Mouse (Mus musculus) large intestine, adult 2 months (tissue): ENCODE data around the gene Hectd4. TPM values are rescaled to one million over a fixed set of nuclear protein-coding genes. Genes with fewer than 3 reads are reported as not detected.
"Not testable (repeated sequence)": the region's sequence is repeated elsewhere in the genome, so short reads cannot be mapped to it uniquely, and the experiment has no call there.

ENCODE experiments used
- DNase-seq: peaks from one replicate; pipeline ENCODE4 v3.0.0-alpha.2; 2012; ENCODE audit warnings: low read depth, low spot score
- WGBS: fragments of 180-500 bp; shearing (Covaris S2); methylation state at CpG from one replicate; pipeline ENCODE4 v1.1.7; 2018; 5-methylcytosine and 5-hydroxymethylcytosine counted together
- polyA plus RNA-seq: library from polyadenylated mRNA; depleted of rRNA; stranded (reverse); fragments of >200 nt; gene quantifications from 2 replicates; pipeline ENCODE4 v1.2.3, GENCODE M21; 2012

The Hectd4 gene
- polyA plus RNA-seq, 1 experiment: 9.5 TPM

DNA sequence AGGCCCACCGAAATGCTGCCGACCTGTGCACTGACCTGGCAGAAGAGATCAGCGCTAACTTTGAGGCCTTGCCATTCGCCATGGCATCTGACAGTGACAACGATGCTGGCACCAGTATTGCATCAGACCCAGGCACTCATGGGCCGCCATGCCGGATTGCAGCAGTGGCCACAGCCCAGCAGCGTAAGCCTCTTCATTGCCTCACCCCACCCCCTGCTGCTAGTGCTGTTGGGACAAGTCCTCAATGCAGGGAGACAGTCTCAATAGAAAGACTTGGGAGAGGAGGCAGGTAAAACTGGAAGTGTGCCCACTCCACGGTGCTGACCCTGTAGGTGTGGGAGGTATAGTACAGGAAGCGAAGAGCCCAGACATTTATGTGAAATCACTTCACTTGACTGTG lies 111.7 kb downstream of the Hectd4 start:
- 95% methylated on average over 10 of the region's 10 CpGs for WGBS
- no peak for DNase-seq

- WGBS: 75% methylated on average over 9 of the region's 9 CpGs
- DNase-seq: no peak
Measured at GRCm38 (mm10) chr5:121333976-121334375, 114.0 kb downstream of the Hectd4 start.

- WGBS: 87% methylated on average over 5 of the region's 5 CpGs
Measured at GRCm38 (mm10) chr5:121334454-121334853, 114.4 kb downstream of the Hectd4 start.

GRCm38 (mm10) chr5:121335426-121335825 lies 115.4 kb downstream of the Hectd4 start:
- no peak for DNase-seq
- WGBS: 87% methylated on average over 4 of the region's 4 CpGs

More at GRCm38 (mm10) chr5:121334454-121334853, 114.4 kb downstream of the Hectd4 start:
- DNase-seq: no peak

- 76% methylated on average over 3 of the region's 3 CpGs for WGBS
- DNase-seq: no peak
Measured at GRCm38 (mm10) chr5:121336009-121336408, 116.0 kb downstream of the Hectd4 start.

GRCm38 (mm10) chr5:121336776-121337175 lies 116.8 kb downstream of the Hectd4 start:
- no peak for DNase-seq
- 82% methylated on average over 6 of the region's 6 CpGs for WGBS

DNA sequence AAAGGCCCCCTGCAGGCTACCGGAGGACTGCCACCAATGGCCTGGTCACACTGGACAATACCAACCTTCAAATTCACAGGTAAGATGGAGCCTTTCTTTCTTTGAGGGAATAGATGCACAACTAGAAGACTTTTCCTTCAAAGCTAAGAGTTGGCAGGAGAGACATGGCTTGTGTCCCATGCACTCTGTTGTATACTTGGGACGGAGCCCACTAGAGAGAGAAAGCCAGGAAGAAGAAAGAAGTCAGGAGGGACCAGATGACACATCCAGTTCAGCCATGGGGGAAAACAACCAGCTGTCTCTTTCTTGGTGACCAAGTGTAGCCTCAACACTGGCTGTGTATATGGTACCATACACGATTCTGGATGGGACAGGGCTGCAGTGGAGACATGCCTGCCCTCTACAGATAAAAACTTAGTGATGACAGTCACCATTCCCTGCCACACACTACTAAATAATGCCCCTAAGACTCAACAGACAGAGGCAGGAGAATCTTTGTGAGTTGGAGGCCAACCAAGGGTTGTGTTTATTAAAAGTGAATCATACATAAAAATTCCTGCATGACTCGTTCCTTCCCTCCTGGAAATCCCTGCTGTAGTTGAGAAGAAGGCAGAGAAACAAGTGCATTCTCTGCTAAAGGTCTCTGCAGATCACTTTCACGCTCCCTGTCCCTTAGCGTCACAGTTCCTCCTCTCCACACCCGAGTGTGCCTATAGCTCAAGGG lies 119.7 kb downstream of the Hectd4 start:
- no peak for DNase-seq
- WGBS: 66% methylated on average over 7 of the region's 7 CpGs

DNA sequence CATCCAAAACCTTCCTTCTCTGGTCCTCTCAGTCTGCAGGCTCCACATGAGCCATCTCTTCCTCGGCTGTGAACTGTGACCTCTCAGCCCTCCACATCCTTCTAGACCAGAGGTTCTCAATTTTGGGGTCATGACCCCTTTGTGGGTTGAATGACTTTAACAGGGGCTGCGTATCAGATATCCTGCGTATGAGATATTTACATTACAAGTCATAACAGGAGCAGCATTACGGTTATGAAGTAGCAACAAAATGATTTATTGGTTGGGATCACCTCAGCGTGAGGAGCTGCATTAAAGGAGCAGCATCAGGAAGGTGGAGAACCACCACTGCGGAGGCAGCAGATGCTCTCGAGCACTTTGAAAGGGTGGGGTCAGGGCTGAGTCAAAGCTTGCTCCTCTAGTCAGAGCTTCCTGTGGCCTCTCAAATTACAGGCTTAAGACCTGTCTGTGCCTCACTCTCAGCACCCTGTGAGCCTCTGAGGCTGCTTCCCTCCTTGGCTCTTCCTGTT lies 121.0 kb downstream of the Hectd4 start:
- DNase-seq: no peak
- 50% methylated on average over 7 of the region's 7 CpGs for WGBS

- no peak for DNase-seq
- WGBS: 88% methylated on average over 11 of the region's 11 CpGs
Measured at GRCm38 (mm10) chr5:121342490-121342889, 122.5 kb downstream of the Hectd4 start.

DNA sequence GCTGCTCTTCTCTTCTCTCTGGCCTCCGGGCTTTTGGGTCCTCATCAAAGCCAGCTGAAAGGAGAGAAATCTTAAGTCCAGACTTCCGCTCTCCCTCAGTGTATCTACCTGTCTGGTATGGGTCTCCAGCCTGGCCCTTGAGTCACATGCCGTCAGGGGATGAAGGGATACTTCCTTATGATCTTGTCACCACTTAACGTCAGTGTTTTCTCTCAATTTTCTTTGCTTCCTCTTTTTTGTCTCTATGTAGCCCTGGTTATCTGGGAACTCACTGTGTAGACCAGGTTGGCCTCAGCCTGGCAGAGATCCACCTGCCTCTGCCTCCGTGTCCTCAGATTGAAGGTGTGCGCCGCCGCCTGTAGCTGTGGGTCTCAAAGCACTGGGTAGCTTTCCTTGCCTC lies 124.0 kb downstream of the Hectd4 start:
- no peak for DNase-seq
- 86% methylated on average over 8 of the region's 8 CpGs for WGBS

DNA sequence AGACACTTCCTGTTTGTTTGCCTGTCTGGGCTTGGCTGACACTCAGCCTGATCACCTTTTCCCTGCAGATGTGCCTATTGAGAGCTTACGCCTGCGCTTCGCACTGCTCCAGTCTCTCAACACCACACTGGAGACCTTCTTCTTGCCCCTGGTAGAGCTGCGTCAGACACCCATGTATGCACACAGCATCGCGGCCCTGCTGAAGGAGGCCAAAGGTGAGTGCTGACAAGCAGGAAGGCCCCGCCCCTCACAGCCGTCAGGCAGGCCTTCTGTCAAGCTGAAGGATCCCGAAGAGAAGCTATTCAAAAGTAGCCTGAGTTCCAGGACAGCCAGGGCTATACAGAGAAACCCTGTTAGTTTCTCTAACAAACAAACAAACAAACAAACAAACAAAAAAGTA lies 139.2 kb downstream of the Hectd4 start:
- no peak for DNase-seq
- 48% methylated on average over 9 of the region's 9 CpGs for whole genome bisulfite sequencing

GRCm38 (mm10) chr5:121361696-121362095 lies 141.7 kb downstream of the Hectd4 start:
- WGBS: 90% methylated on average over 5 of the region's 5 CpGs
- no peak for DNase-seq

DNA sequence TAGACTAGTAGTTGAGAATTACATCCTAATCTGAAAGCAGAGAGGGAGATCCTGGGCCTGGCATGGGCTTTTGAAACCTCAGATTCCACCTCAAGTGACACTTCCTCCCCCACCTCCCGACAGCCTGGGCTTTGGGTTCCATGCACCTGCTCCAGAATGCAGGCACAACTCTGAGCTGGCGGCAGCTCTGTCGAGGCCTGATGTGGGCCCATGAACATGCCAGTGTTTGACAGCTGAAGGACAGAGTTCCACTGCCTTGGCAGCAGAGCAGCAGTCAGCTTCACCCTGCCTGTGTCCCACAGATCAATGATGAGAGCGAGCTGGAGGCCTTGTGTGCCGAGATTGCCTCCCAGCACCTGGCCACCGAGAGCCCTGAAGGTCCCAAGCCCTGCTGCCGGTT lies 143.4 kb downstream of the Hectd4 start:
- DNase-seq: no peak
- 86% methylated on average over 7 of the region's 7 CpGs for WGBS

- WGBS: 79% methylated on average over 16 of the region's 16 CpGs
- no peak for DNase-seq
Measured at GRCm38 (mm10) chr5:121366449-121367225, 146.6 kb downstream of the Hectd4 start.

DNA sequence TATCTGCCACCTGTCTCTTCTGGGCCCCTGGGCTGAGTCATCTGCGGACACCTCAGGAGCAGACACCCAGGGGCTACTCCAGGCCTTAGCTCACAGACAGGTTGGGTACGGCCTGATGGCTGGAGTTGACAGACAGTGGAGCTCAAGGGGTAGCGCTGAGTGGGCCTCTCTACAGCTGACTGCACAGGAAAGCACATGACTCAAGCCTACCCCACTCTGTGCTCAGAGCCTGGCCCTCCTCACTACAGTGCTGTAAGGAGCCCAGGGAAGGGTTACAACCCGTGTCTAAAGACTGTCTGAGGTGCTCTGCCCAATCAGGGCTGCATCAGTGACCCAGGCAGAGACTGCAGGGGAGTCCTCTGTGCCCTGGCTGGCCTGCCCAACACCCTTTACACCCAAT lies 147.2 kb downstream of the Hectd4 start:
- DNase-seq: no peak
- 93% methylated on average over 4 of the region's 4 CpGs for WGBS

GRCm38 (mm10) chr5:121371712-121372111 lies 151.7 kb downstream of the Hectd4 start:
- 78% methylated on average over 6 of the region's 6 CpGs for WGBS
- no peak for DNase-seq

GRCm38 (mm10) chr5:121374790-121375189 lies 154.8 kb downstream of the Hectd4 start:
- DNase-seq: no peak
- 95% methylated on average over 3 of the region's 3 CpGs for WGBS

DNA sequence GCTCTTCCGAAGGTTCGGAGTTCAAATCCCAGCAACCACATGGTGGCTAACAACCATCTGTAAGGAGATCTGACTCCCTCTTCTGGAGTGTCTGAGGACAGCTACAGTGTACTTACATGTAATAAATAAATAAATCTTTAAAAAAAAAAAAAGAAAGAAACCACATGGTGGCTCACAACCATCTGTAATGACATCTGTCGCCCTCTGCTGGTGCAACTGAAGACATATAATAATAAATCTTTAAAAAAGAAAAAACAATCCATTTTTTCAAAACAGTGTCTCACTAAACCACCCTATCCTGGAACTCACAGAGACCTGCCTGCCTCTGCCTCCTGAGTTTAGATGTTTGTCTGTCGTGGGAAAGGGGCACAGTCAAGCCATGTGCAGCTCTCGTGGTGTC lies 157.0 kb downstream of the Hectd4 start:
- 70% methylated on average over 5 of the region's 5 CpGs for WGBS
- DNase-seq: not testable (repeated sequence)

DNA sequence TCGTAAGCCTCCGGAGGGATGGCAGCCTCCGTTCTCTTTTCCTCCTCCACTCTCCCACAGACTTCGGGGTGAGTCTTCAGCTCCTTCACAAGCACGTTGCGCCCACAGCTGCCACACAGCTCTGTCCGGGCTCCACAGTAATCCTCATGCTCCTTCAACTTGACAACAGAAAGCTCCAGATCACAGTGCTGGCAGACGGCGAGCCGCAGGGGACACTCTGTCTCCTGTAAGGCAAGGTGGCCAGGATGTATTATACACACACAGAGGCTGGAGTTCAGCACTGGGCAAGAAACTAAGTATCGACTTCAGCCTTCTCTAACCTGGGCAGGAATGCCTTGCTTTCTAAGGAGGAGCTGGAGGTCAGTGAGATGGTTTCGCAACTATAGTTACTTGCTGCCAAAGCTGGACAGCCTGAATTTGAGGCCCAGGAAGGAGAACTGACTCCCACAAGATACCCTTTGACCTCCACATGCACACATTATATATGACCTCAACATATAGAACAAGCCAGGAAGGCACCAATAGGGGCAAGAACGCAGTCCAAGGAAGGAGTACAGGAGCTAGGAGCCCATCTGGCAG lies 158.7 kb downstream of the Hectd4 start:
- 87% methylated on average over 13 of the region's 13 CpGs for WGBS

DNA sequence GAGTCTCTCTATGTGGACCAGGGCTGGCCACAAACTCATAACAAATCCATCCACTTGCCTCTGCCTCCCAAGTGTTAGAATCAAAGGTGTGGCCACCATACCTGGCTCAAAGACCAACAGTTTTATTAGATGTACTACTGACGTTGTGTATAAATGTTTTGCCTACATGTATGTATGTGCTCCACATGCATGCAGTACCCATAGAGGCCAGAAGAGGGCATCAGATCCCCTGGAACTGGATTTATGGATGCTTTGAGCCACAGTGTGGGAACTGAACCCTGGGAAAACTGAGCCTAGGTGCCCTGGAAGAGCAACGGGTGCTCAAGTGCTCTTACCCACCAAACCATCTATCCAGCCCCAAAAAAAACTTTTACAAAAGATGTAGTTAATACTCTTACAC lies 160.7 kb downstream of the Hectd4 start:
- 81% methylated on average over 2 of the region's 2 CpGs for WGBS
- DNase-seq: no peak

More for the DNA sequence above, 158.7 kb downstream of the Hectd4 start:
- no peak for DNase-seq
